Mouse (Mus musculus): ENCODE data around the gene Adarb2. TPM values are rescaled to one million over a fixed set of nuclear protein-coding genes. Genes with fewer than 3 reads are reported as not detected.
A peak's percentile ranks its signal among the peaks of the same experiment; 100 is the strongest.

Gene Adarb2
- 10 to 100 TPM; 21.7 to 32.0 (median 23.5) TPM for total RNA-seq (2022)

- DNase-seq (ENCODE audit: low spot score in 2 of 2), result peak; percentile 60 to 67
Observed at GRCm38 (mm10) chr13:8202681-8203476, at the start of gene Adarb2. Gene Adarb2 (plus strand): TSS chr13:8202866.

GRCm38 (mm10) chr13:8173800-8174199 lies 28.9 kb upstream of the Adarb2 start:
- no peak for DNase-seq (ENCODE audit: low spot score in 2 of 2)

GRCm38 (mm10) chr13:8191977-8192376 lies 10.7 kb upstream of the Adarb2 start:
- no peak for DNase-seq (ENCODE audit: low spot score in 2 of 2)

GRCm38 (mm10) chr13:8199186-8199880 lies 3.3 kb upstream of the Adarb2 start:
- no peak for DNase-seq (ENCODE audit: low spot score in 2 of 2)

- peak in 1 of 2 experiments; percentile 7 for DNase-seq (ENCODE audit: low spot score in 2 of 2)
Observed at GRCm38 (mm10) chr13:8203477-8203813, 779 bp downstream of the Adarb2 start.

- no peak for DNase-seq (ENCODE audit: low spot score in 2 of 2)
Observed at GRCm38 (mm10) chr13:8207337-8207736, 4.7 kb downstream of the Adarb2 start.

- DNase-seq (ENCODE audit: low spot score in 2 of 2), result no peak
Observed at GRCm38 (mm10) chr13:8210776-8211175, 8.1 kb downstream of the Adarb2 start.

- no peak for DNase-seq (ENCODE audit: low spot score in 2 of 2)
Observed at GRCm38 (mm10) chr13:8238871-8239270, 36.2 kb downstream of the Adarb2 start.

- DNase-seq (ENCODE audit: low spot score in 2 of 2), result no peak
Observed at GRCm38 (mm10) chr13:8248016-8248667, 45.5 kb downstream of the Adarb2 start.

GRCm38 (mm10) chr13:8272158-8272945 lies 69.7 kb downstream of the Adarb2 start:
- DNase-seq (ENCODE audit: low spot score in 2 of 2), result no peak

GRCm38 (mm10) chr13:8283116-8283515 lies 80.5 kb downstream of the Adarb2 start:
- DNase-seq (ENCODE audit: low spot score in 2 of 2), result no peak

- no peak for DNase-seq (ENCODE audit: low spot score in 2 of 2)
Observed at GRCm38 (mm10) chr13:8316347-8317141, 113.9 kb downstream of the Adarb2 start.

GRCm38 (mm10) chr13:8333589-8334455 lies 131.2 kb downstream of the Adarb2 start:
- DNase-seq (ENCODE audit: low spot score in 2 of 2), result no peak

GRCm38 (mm10) chr13:8334580-8334979 lies 131.9 kb downstream of the Adarb2 start:
- no peak for DNase-seq (ENCODE audit: low spot score in 2 of 2)

- DNase-seq (ENCODE audit: low spot score in 2 of 2), result no peak
Observed at GRCm38 (mm10) chr13:8341086-8341807, 138.6 kb downstream of the Adarb2 start.

- DNase-seq (ENCODE audit: low spot score in 2 of 2), result no peak
Observed at GRCm38 (mm10) chr13:8347147-8347546, 144.5 kb downstream of the Adarb2 start.

- no peak for DNase-seq (ENCODE audit: low spot score in 2 of 2)
Observed at GRCm38 (mm10) chr13:8352341-8352740, 149.7 kb downstream of the Adarb2 start.

GRCm38 (mm10) chr13:8352952-8353351 lies 150.3 kb downstream of the Adarb2 start:
- DNase-seq (ENCODE audit: low spot score in 2 of 2), result no peak

GRCm38 (mm10) chr13:8365523-8365922 lies 162.9 kb downstream of the Adarb2 start:
- no peak for DNase-seq (ENCODE audit: low spot score in 2 of 2)
